Mouse (Mus musculus): ENCODE results near the gene Pus7l. TPM values are rescaled to one million over a fixed set of nuclear protein-coding genes. Genes with fewer than 3 reads are reported as not detected.

Gene Pus7l
- polyA plus RNA-seq, 1 experiment, result 4.0 TPM

GRCm38 (mm10) chr15:94532306-94532705 lies 11.0 kb downstream of the Pus7l start:
- H3K79me2 ChIP-seq (ENCODE audit: control insufficient read depth, insufficient read depth), result no peaks in the 10 kb centered on the region
- no peaks in the 10 kb centered on the region for H3K27me3 ChIP-seq (ENCODE audit: control insufficient read depth, insufficient read depth, insufficient read length)
- H3K4me2 ChIP-seq (ENCODE audit: low read depth), result no peak overlapping the region
- H3K36me3 ChIP-seq (ENCODE audit: control insufficient read depth, insufficient read depth), result peaks cover 25% of the 10 kb centered on the region
- no peak overlapping the region for H3ac ChIP-seq (ENCODE audit: control insufficient read depth, insufficient read length)
- no peak overlapping the region for H3K4me3 ChIP-seq
- TF ChIP-seq USF1 (IDR thresholded peaks at IDR 0.05; ENCODE audit: low read depth) (no peak), MAX (IDR thresholded peaks at IDR 0.05; ENCODE audit: low read depth) (no peak), E2F4 (IDR thresholded peaks at IDR 0.05; ENCODE audit: insufficient read depth) (no peak), REST (IDR thresholded peaks at IDR 0.05; ENCODE audit: insufficient read depth, insufficient read length) (no peak), MYOD1 (IDR thresholded peaks at IDR 0.05; ENCODE audit: control insufficient read depth in 1 of 3, insufficient read length in 2 of 3, low read depth in 2 of 3) (no peak), MYOG (IDR thresholded peaks at IDR 0.05; ENCODE audit: control insufficient read depth in 1 of 3, insufficient read depth in 1 of 3, insufficient read length in 2 of 3, low read depth in 2 of 3) (no peak)

- H3K4me2 ChIP-seq (ENCODE audit: low read depth), result no peak overlapping the region
- TF ChIP-seq TCF3 (IDR thresholded peaks at IDR 0.05; ENCODE audit: insufficient read length, low read depth), result no peak
- TF ChIP-seq SRF (IDR thresholded peaks at IDR 0.05; ENCODE audit: control insufficient read depth, insufficient read length, low read depth), result no peak
- TF ChIP-seq MYOG (IDR thresholded peaks at IDR 0.05; ENCODE audit: control insufficient read depth in 1 of 3, insufficient read depth in 1 of 3, insufficient read length in 2 of 3, low read depth in 2 of 3), result no peak
- TF ChIP-seq MYOD1 (IDR thresholded peaks at IDR 0.05; ENCODE audit: control insufficient read depth in 1 of 3, insufficient read length in 2 of 3, low read depth in 2 of 3), result no peak
- TF ChIP-seq USF1 (IDR thresholded peaks at IDR 0.05; ENCODE audit: low read depth), result no peak
- no peak for TF ChIP-seq POLR2A (IDR thresholded peaks at IDR 0.05; ENCODE audit: insufficient read length, low read depth)
- no peak for TF ChIP-seq REST (IDR thresholded peaks at IDR 0.05; ENCODE audit: insufficient read depth, insufficient read length)
- no peak for TF ChIP-seq POLR2AphosphoS2 (IDR thresholded peaks at IDR 0.05; ENCODE audit: insufficient read length, low read depth)
- TF ChIP-seq MAX (IDR thresholded peaks at IDR 0.05; ENCODE audit: low read depth), result no peak
- no peak for TF ChIP-seq TCF12 (IDR thresholded peaks at IDR 0.05; ENCODE audit: insufficient read depth, poor library complexity, severe bottlenecking)
- no peak for TF ChIP-seq E2F4 (IDR thresholded peaks at IDR 0.05; ENCODE audit: insufficient read depth)
- no peak for TF ChIP-seq CEBPB (IDR thresholded peaks at IDR 0.05; ENCODE audit: insufficient read depth, poor library complexity, severe bottlenecking)
- no peak overlapping the region for H3K4me3 ChIP-seq
- H3K79me2 ChIP-seq (ENCODE audit: control insufficient read depth, insufficient read depth), result no peaks in the 10 kb centered on the region
- H3ac ChIP-seq (ENCODE audit: control insufficient read depth, insufficient read length), result no peak overlapping the region
- H3K36me3 ChIP-seq (ENCODE audit: control insufficient read depth, insufficient read depth), result peaks cover 27% of the 10 kb centered on the region
- no peaks in the 10 kb centered on the region for H3K27me3 ChIP-seq (ENCODE audit: control insufficient read depth, insufficient read depth, insufficient read length)
Measured at GRCm38 (mm10) chr15:94530519-94530918, 12.8 kb downstream of the Pus7l start.

- Histone ChIP-seq H3K36me3 (ENCODE audit: control insufficient read depth, insufficient read depth) (peaks cover 8% of the 10 kb centered on the region), H3K4me3 (no peak overlapping the region), H3ac (ENCODE audit: control insufficient read depth, insufficient read length) (no peak overlapping the region), H3K4me2 (ENCODE audit: low read depth) (no peak overlapping the region), H3K79me2 (ENCODE audit: control insufficient read depth, insufficient read depth) (no peaks in the 10 kb centered on the region), H3K27me3 (ENCODE audit: control insufficient read depth, insufficient read depth, insufficient read length) (no peaks in the 10 kb centered on the region)
- TF ChIP-seq MYOD1 (IDR thresholded peaks at IDR 0.05; ENCODE audit: control insufficient read depth in 1 of 3, insufficient read length in 2 of 3, low read depth in 2 of 3), result no peak
Measured at GRCm38 (mm10) chr15:94524956-94525355, 18.4 kb downstream of the Pus7l start.

GRCm38 (mm10) chr15:94523251-94523650 lies 20.1 kb downstream of the Pus7l start:
- Histone ChIP-seq H3K27me3 (ENCODE audit: control insufficient read depth, insufficient read depth, insufficient read length) (peaks cover 6% of the 10 kb centered on the region), H3ac (ENCODE audit: control insufficient read depth, insufficient read length) (no peak overlapping the region), H3K4me3 (no peak overlapping the region), H3K36me3 (ENCODE audit: control insufficient read depth, insufficient read depth) (peaks cover 8% of the 10 kb centered on the region), H3K79me2 (ENCODE audit: control insufficient read depth, insufficient read depth) (no peaks in the 10 kb centered on the region), H3K4me2 (ENCODE audit: low read depth) (no peak overlapping the region)
- TF ChIP-seq POLR2A (IDR thresholded peaks at IDR 0.05; ENCODE audit: insufficient read length, low read depth) (no peak), TCF12 (IDR thresholded peaks at IDR 0.05; ENCODE audit: insufficient read depth, poor library complexity, severe bottlenecking) (no peak), CEBPB (IDR thresholded peaks at IDR 0.05; ENCODE audit: insufficient read depth, poor library complexity, severe bottlenecking) (no peak), REST (IDR thresholded peaks at IDR 0.05; ENCODE audit: insufficient read depth, insufficient read length) (no peak), TCF3 (IDR thresholded peaks at IDR 0.05; ENCODE audit: insufficient read length, low read depth) (no peak), MYOG (IDR thresholded peaks at IDR 0.05; ENCODE audit: control insufficient read depth in 1 of 3, insufficient read depth in 1 of 3, insufficient read length in 2 of 3, low read depth in 2 of 3) (no peak), POLR2AphosphoS2 (IDR thresholded peaks at IDR 0.05; ENCODE audit: insufficient read length, low read depth) (no peak), SRF (IDR thresholded peaks at IDR 0.05; ENCODE audit: control insufficient read depth, insufficient read length, low read depth) (no peak), MYOD1 (IDR thresholded peaks at IDR 0.05; ENCODE audit: control insufficient read depth in 1 of 3, insufficient read length in 2 of 3, low read depth in 2 of 3) (no peak), USF1 (IDR thresholded peaks at IDR 0.05; ENCODE audit: low read depth) (no peak), E2F4 (IDR thresholded peaks at IDR 0.05; ENCODE audit: insufficient read depth) (no peak)

- Histone ChIP-seq H3K4me2 (ENCODE audit: low read depth) (no peak overlapping the region), H3ac (ENCODE audit: control insufficient read depth, insufficient read length) (no peak overlapping the region), H3K4me3 (no peak overlapping the region), H3K36me3 (ENCODE audit: control insufficient read depth, insufficient read depth) (no peaks in the 10 kb centered on the region), H3K79me2 (ENCODE audit: control insufficient read depth, insufficient read depth) (no peaks in the 10 kb centered on the region), H3K27me3 (ENCODE audit: control insufficient read depth, insufficient read depth, insufficient read length) (peaks cover 8% of the 10 kb centered on the region)
- TF ChIP-seq SRF (IDR thresholded peaks at IDR 0.05; ENCODE audit: control insufficient read depth, insufficient read length, low read depth), result no peak
- TF ChIP-seq MYOG (IDR thresholded peaks at IDR 0.05; ENCODE audit: control insufficient read depth in 1 of 3, insufficient read depth in 1 of 3, insufficient read length in 2 of 3, low read depth in 2 of 3), result no peak
- TF ChIP-seq POLR2A (IDR thresholded peaks at IDR 0.05; ENCODE audit: insufficient read length, low read depth), result no peak
- TF ChIP-seq CEBPB (IDR thresholded peaks at IDR 0.05; ENCODE audit: insufficient read depth, poor library complexity, severe bottlenecking), result no peak
- no peak for TF ChIP-seq POLR2AphosphoS2 (IDR thresholded peaks at IDR 0.05; ENCODE audit: insufficient read length, low read depth)
- no peak for TF ChIP-seq E2F4 (IDR thresholded peaks at IDR 0.05; ENCODE audit: insufficient read depth)
- TF ChIP-seq TCF12 (IDR thresholded peaks at IDR 0.05; ENCODE audit: insufficient read depth, poor library complexity, severe bottlenecking), result no peak
- no peak for TF ChIP-seq REST (IDR thresholded peaks at IDR 0.05; ENCODE audit: insufficient read depth, insufficient read length)
- TF ChIP-seq USF1 (IDR thresholded peaks at IDR 0.05; ENCODE audit: low read depth), result no peak
- no peak for TF ChIP-seq MYOD1 (IDR thresholded peaks at IDR 0.05; ENCODE audit: control insufficient read depth in 1 of 3, insufficient read length in 2 of 3, low read depth in 2 of 3)
Measured at GRCm38 (mm10) chr15:94520959-94521358, 22.4 kb downstream of the Pus7l start.
